ENCODE assay signal across 25 mouse cellular contexts in the genomic region with DNA sequence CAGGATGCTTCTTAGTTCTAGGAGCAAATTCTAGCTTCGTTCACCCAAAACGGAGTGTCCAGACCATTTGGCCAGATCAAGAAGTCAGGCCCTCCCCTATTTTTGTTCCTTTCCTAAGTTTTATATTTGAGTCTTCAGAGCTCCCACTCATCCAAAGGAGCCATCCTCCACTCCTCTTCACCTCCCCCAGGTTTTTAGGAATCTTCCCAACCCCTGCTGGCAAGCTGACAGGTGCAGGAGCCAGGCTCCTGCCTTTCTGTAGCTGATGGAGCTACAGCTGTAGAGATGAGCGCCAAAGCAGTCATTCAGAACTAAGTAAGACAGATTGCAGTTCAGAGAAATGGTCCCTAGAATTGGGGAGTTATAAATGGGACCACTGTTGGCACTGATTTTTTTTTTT. TPM values are rescaled to one million over a fixed set of nuclear protein-coding genes. Genes with fewer than 3 reads are reported as not detected.
"Had no signal": no experiment of that assay in that cellular context is flagged by ENCODE, and none has a peak within 500 bp of the region (broad histone marks: within the 10 kb centered on the region; RNA-seq: fewer than 3 reads in every experiment).

No protein-coding gene starts in this region.

- H3K9me3 ChIP-seq: kidney, embryonic 15.5 days; limb, embryonic 10.5 days; limb, embryonic 13.5 days; liver, embryonic 12.5 days; liver, embryonic 15.5 days; lung, embryonic 15.5 days; midbrain, embryonic 10.5 days; midbrain, embryonic 13.5 days; neural tube, embryonic 12.5 days; neural tube, embryonic 15.5 days had no signal

- H3K4me2 ChIP-seq: kidney, embryonic 15.5 days; limb, embryonic 13.5 days; liver, embryonic 12.5 days; liver, embryonic 15.5 days; lung, embryonic 15.5 days; midbrain, embryonic 13.5 days; neural tube, embryonic 12.5 days; neural tube, embryonic 15.5 days had no signal

- H3K4me1 ChIP-seq: limb, embryonic 10.5 days; liver, embryonic 12.5 days; liver, embryonic 15.5 days; midbrain, embryonic 10.5 days; midbrain, embryonic 13.5 days; neural tube, embryonic 12.5 days; neural tube, embryonic 15.5 days had no signal

- ATAC-seq: liver, embryonic 12.5 days; midbrain, embryonic 13.5 days had no signal

- H3K27ac ChIP-seq: kidney, embryonic 15.5 days; left cerebral cortex, adult 2 months; limb, embryonic 10.5 days; limb, embryonic 13.5 days; liver, embryonic 12.5 days; liver, embryonic 15.5 days; midbrain, embryonic 10.5 days; midbrain, embryonic 13.5 days; neural tube, embryonic 12.5 days; neural tube, embryonic 15.5 days had no signal

- DNase-seq: kidney, adult 8-10 months; kidney, postnatal 10 days; kidney, postnatal 36 days; layer of hippocampus, postnatal 36 days; liver; lung, adult 18-20 months; lung, postnatal 10 days; lung, postnatal 36 days; thymus, adult 18-20 months; thymus, postnatal 36 days had no signal

- H3K9ac ChIP-seq: kidney, embryonic 15.5 days; limb, embryonic 13.5 days; liver, embryonic 12.5 days; liver, embryonic 15.5 days; lung, embryonic 15.5 days; midbrain, embryonic 13.5 days; neural tube, embryonic 12.5 days; neural tube, embryonic 15.5 days had no signal

- H3K4me3 ChIP-seq: kidney, embryonic 15.5 days; left cerebral cortex, adult 2 months; limb, embryonic 10.5 days; limb, embryonic 13.5 days; liver, embryonic 12.5 days; liver, embryonic 15.5 days; lung, embryonic 15.5 days; megakaryocyte, embryonic 14.5 days; midbrain, embryonic 10.5 days; midbrain, embryonic 13.5 days; neural tube, embryonic 12.5 days; neural tube, embryonic 15.5 days had no signal

- H3K36me3 ChIP-seq: kidney, embryonic 15.5 days; limb, embryonic 10.5 days; limb, embryonic 13.5 days; liver, embryonic 12.5 days; liver, embryonic 15.5 days; lung, embryonic 15.5 days; midbrain, embryonic 10.5 days; midbrain, embryonic 13.5 days; neural tube, embryonic 12.5 days; neural tube, embryonic 15.5 days had no signal

- H3K27me3 ChIP-seq: kidney, embryonic 15.5 days; limb, embryonic 13.5 days; liver, embryonic 15.5 days; lung, embryonic 15.5 days; megakaryocyte, embryonic 14.5 days; midbrain, embryonic 13.5 days; neural tube, embryonic 12.5 days; neural tube, embryonic 15.5 days had no signal

RNA-seq across cellular contexts. Expression of gene Alox12, which starts 23.8 kb away (rescaled TPM):
- total RNA-seq: layer of hippocampus, postnatal 36 days had no signal

RNA-seq across cellular contexts. Expression of gene Alox12e, which starts 43.5 kb away (rescaled TPM):
- total RNA-seq: layer of hippocampus, postnatal 10 days; layer of hippocampus, postnatal 36 days had no signal
- polyA plus RNA-seq: kidney, embryonic 15.5 days; limb, embryonic 10.5 days; limb, embryonic 13.5 days; midbrain, embryonic 10.5 days; neural tube, embryonic 12.5 days; neural tube, embryonic 15.5 days; stomach, embryonic 16.5 days; testis, adult 2 months had no signal
